Mouse (Mus musculus) cerebellum, adult 9-11 months (tissue): ENCODE data around the gene Trmt112.

Experiments
- DNase-seq: peaks from one replicate; pipeline ENCODE4 v3.0.0; 2022

The Trmt112 gene

GRCm38 (mm10) chr19:6950613-6951153 is 41.2 kb downstream of the Trmt112 start:
- peak; percentile 77 for DNase-seq

GRCm38 (mm10) chr19:6951381-6951968 is 42.0 kb downstream of the Trmt112 start:
- DNase-seq: peak; percentile 96

- DNase-seq: peak; percentile 89
Observed at GRCm38 (mm10) chr19:6951994-6952711, 42.7 kb downstream of the Trmt112 start.

GRCm38 (mm10) chr19:6952712-6953037 is 43.2 kb downstream of the Trmt112 start:
- DNase-seq: peak; percentile 70

GRCm38 (mm10) chr19:6954046-6954445 is 44.5 kb downstream of the Trmt112 start:
- peak; percentile 74 for DNase-seq

- peak; percentile 43 for DNase-seq
Observed at GRCm38 (mm10) chr19:6955424-6955823, 45.9 kb downstream of the Trmt112 start.

GRCm38 (mm10) chr19:6956461-6956860 is 47.0 kb downstream of the Trmt112 start:
- no peak for DNase-seq
